Mouse (Mus musculus) liver, embryonic 18 days (tissue): ENCODE data around the gene Slc22a7. TPM values are rescaled to one million over a fixed set of nuclear protein-coding genes. Genes with fewer than 3 reads are reported as not detected.

ENCODE experiments used
- polyA plus RNA-seq: library from polyadenylated mRNA; depleted of rRNA; stranded (reverse); fragments of >200 nt; gene quantifications from 2 replicates; pipeline ENCODE4 v1.2.3, GENCODE M21; 2012; rRNA removed

Slc22a7 gene
- polyA plus RNA-seq: not detected in 2 replicates

DNA sequence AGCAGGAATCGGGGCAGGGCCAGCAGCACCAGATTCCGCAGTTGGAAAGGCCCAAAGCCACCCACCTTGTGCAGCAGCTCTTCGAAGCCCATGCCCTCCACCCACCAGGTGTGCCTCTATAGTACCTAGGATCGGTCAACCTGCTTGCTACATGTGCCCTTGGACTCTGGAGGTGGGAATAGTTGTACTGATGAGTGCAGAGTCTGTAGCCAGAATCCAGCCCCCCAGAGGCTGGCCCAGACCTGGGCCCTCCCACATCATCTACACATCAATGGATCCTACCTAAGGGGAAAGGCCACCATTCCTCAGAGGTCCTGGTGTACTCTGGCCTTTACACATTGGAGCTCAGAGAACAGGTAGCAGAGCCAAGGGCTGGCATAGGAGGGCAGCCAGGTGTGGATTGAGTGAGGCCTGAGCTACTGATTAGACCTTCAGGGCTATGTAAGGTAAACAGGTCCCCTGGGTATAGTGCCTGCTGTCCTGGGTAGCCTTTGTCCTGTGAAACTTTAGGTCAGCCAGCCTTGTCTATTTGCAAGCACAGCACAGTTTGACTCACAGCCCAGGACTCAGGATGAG is at the start of gene Slc22a7:
Gene Slc22a7, minus strand, starts transcription at position 160 of the 576 bp plus-strand sequence.

DNA sequence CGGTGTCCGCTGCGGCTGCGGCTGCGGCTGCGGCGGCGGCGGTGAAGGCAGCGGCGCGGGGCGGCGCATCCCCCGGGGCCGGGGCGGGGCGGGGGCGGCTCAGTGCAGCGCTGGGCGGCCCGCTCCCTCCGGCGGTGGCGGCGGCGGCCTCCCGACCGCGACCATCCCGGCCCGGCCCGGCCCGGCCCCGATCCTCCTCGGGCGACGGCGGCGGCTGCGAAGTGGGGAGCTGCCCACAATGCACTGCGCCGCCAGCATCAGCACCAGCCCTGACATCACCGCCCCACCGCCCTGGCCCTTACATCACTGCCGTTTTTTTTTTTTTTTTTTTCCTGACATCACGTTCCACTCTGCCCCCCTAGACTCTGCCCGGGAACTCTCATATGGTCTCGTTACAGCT is 49.2 kb upstream of the Slc22a7 start, which contains the start of gene Ttbk1:
Gene Ttbk1, minus strand, starts transcription at position 245 of the 400 bp plus-strand sequence.

DNA sequence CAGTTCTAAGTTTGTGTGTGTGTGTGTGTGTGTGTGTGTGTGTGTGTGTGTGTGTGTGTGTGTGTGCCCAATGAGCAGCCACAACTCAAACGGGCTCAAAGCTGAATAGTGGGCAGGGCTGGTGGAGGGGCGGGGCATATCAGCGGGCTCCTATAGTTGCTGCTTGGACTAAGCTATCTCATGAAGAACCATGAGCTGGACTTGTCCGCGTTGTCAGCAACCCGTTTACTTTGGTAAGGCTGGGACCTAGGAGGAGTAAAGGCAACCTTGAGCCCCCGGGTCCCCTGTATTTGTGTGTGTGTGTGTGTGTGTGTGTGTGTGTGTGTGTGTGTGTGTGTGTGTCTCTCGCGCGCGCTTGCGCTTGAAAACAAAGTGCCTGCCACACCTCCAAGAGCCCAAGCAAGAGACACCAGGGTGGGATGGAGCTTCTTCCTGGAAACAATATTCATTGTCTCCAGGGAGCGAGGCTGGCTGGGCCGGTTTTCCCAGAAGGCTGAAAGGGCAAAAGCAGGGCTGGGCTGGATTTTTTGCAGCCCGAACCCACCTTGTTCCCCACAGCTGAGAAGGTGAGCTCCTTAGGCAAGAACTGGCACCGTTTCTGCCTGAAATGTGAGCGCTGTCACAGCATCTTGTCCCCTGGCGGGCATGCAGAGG is 9.4 kb downstream of the Slc22a7 start, which contains the start of gene Crip3:
Gene Crip3, plus strand, starts transcription at position 166 of the 654 bp plus-strand sequence.

DNA sequence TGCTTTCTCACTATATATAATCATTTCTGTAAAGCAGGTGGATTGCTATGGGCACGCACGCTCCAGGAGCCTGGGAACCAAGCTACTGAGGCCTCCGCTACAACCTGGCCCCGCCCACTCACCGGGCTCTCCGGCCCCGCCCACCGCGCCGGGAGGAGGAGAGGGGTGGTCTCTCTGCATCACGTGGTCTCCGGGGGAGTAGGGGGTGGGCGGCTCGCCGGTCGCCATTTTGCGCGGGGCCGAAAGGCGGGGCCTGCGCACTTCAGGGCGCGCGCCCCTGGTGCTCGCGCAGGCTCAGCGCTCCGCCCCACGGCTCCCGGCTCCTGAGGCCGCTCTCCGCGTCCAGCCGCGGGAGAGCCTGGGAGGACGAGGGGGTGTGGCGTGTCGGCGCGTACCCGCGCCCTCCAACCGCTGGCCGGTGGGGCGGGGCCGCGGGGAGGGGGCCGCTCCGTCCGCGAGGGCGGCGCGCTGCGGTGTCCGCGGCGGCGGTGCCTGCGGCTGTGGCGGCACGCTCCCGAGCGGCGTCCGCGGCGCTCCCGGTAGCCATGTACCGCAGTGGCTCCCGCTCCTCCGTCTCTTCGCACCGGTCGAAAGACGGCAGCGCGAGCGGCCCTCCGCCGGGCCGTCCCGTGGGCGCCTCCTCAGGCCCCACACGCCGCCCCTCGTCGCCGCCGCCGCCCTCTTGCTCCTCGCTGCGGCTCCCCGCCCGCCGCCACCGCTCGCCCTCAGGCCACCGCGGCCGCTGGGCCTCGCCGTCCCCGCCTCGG is 54.8 kb downstream of the Slc22a7 start, which contains the start of gene Zfp318:
Gene Zfp318, plus strand, starts transcription at position 438 of the 767 bp plus-strand sequence.

Other genes with a start within 250 kb of the Slc22a7 start
- 5.7 and 5.9 TPM in 2 replicates for gene Polh, start 235.8 kb downstream of the Slc22a7 start, polyA plus RNA-seq
- 10.5 and 11.9 TPM in 2 replicates for gene Xpo5, start 235.7 kb downstream of the Slc22a7 start, polyA plus RNA-seq
- 31.3 and 34.1 TPM in 2 replicates for gene Polr1c, start 190.4 kb downstream of the Slc22a7 start, polyA plus RNA-seq
- gene Yipf3, start 190.4 kb downstream of the Slc22a7 start, polyA plus RNA-seq: 36.4 and 36.8 TPM in 2 replicates
- gene Lrrc73, start 184.9 kb downstream of the Slc22a7 start, polyA plus RNA-seq: 0.08 and 0.12 TPM in 2 replicates
- gene Tjap1, start 155.4 kb downstream of the Slc22a7 start, polyA plus RNA-seq: 9.1 and 9.2 TPM in 2 replicates
- gene Dlk2, start 141.0 kb downstream of the Slc22a7 start, polyA plus RNA-seq: 0.02 TPM in 2 replicates
- gene Abcc10, start 110.1 kb downstream of the Slc22a7 start, polyA plus RNA-seq: 2.9 and 3.6 TPM in 2 replicates
- gene Zfp318, start 54.7 kb downstream of the Slc22a7 start, polyA plus RNA-seq: 2.4 and 2.8 TPM in 2 replicates
- 0.10 and 0.14 TPM in 2 replicates for gene Crip3, start 9.5 kb downstream of the Slc22a7 start, polyA plus RNA-seq
- gene Ttbk1, start 49.2 kb upstream of the Slc22a7 start, polyA plus RNA-seq: 0.01 TPM in 2 replicates
- 6.1 TPM in 2 replicates for gene Dnph1, start 58.3 kb upstream of the Slc22a7 start, polyA plus RNA-seq
- 2.0 and 2.2 TPM in 2 replicates for gene Cul9, start 107.9 kb upstream of the Slc22a7 start, polyA plus RNA-seq
- 14.0 and 15.7 TPM in 2 replicates for gene Srf, start 117.7 kb upstream of the Slc22a7 start, polyA plus RNA-seq
- gene Ptk7, start 191.0 kb upstream of the Slc22a7 start, polyA plus RNA-seq: 3.5 and 4.6 TPM in 2 replicates
- gene Klc4, start 207.6 kb upstream of the Slc22a7 start, polyA plus RNA-seq: 12.9 and 13.6 TPM in 2 replicates
- 33.0 and 36.6 TPM in 2 replicates for gene Mrpl2, start 207.8 kb upstream of the Slc22a7 start, polyA plus RNA-seq
- gene Cul7, start 211.9 kb upstream of the Slc22a7 start, polyA plus RNA-seq: 11.3 and 14.8 TPM in 2 replicates
- 19.6 and 20.9 TPM in 2 replicates for gene Rrp36, start 235.9 kb upstream of the Slc22a7 start, polyA plus RNA-seq
- gene Mea1, start 240.3 kb upstream of the Slc22a7 start, polyA plus RNA-seq: 34.5 and 36.5 TPM in 2 replicates
- 33.1 and 33.8 TPM in 2 replicates for gene Klhdc3, start 242.5 kb upstream of the Slc22a7 start, polyA plus RNA-seq